Mouse (Mus musculus): ENCODE results near the gene Neurl1a. TPM values are rescaled to one million over a fixed set of nuclear protein-coding genes. Genes with fewer than 3 reads are reported as not detected.

Gene Neurl1a
- total RNA-seq, 2 experiments from 2014 or later, result 11.5 to 15.3 TPM

- DNase-seq, result no peak
Measured at GRCm38 (mm10) chr19:47282688-47283215, 104.1 kb downstream of the Neurl1a start.

GRCm38 (mm10) chr19:47285581-47285980, 107.0 kb downstream of the Neurl1a start:
- DNase-seq, result no peak

- no peak for DNase-seq
Measured at GRCm38 (mm10) chr19:47286886-47287450, 108.3 kb downstream of the Neurl1a start.

GRCm38 (mm10) chr19:47291307-47292080, 112.9 kb downstream of the Neurl1a start:
- no peak for DNase-seq

- no peak for DNase-seq
Measured at GRCm38 (mm10) chr19:47292451-47292951, 113.9 kb downstream of the Neurl1a start.

- no peak for DNase-seq
Measured at GRCm38 (mm10) chr19:47298100-47298499, 119.5 kb downstream of the Neurl1a start.

- no peak for DNase-seq
Measured at GRCm38 (mm10) chr19:47301303-47302190, 122.9 kb downstream of the Neurl1a start.

GRCm38 (mm10) chr19:47302191-47302852, 123.7 kb downstream of the Neurl1a start:
- DNase-seq, result peak in 1 of 2 experiments; percentile 73

- no peak for DNase-seq
Measured at GRCm38 (mm10) chr19:47303128-47303527, 124.5 kb downstream of the Neurl1a start.

GRCm38 (mm10) chr19:47304170-47304745, 125.6 kb downstream of the Neurl1a start:
- peak in 1 of 2 experiments; percentile 53 for DNase-seq

- no peak for DNase-seq
Measured at GRCm38 (mm10) chr19:47305401-47305800, 126.8 kb downstream of the Neurl1a start.

GRCm38 (mm10) chr19:47306128-47306916, 127.7 kb downstream of the Neurl1a start:
- DNase-seq, result peak in 1 of 2 experiments; percentile 58

- DNase-seq, result no peak
Measured at GRCm38 (mm10) chr19:47306917-47307315, 128.3 kb downstream of the Neurl1a start.

Small RNA genes within 50 kb of the gene (microRNA-seq; reads per million reads assigned to microRNA genes)
- not detected for gene Mir6995

Other genes with a start within 250 kb of the Neurl1a start
- 1 to 10 TPM; 4.0 to 5.9 TPM for gene Ina, start 164.1 kb upstream of the Neurl1a start, total RNA-seq (2021)
- gene Nt5c2, start 163.7 kb upstream of the Neurl1a start, total RNA-seq (2021), result 10 to 100 TPM; 63.2 to 65.2 TPM
- gene Pcgf6, start 127.9 kb upstream of the Neurl1a start, total RNA-seq (2021), result 10 to 100 TPM in 1 of 2 experiments, 1 to 10 TPM in 1; 9.1 to 11.9 TPM
- 1 to 10 TPM; 4.1 to 4.2 TPM for gene Taf5, start 111.1 kb upstream of the Neurl1a start, total RNA-seq (2021)
- 100 to 1,000 TPM; 712 to 723 TPM for gene Usmg5, start 88.2 kb upstream of the Neurl1a start, total RNA-seq (2021)
- gene Pdcd11, start 88.1 kb upstream of the Neurl1a start, total RNA-seq (2021), result 10 to 100 TPM; 22.1 to 27.9 TPM
- gene Calhm2, start 40.5 kb upstream of the Neurl1a start, total RNA-seq (2021), result 1 to 10 TPM; 3.6 to 4.4 TPM
- not detected for gene Calhm1, start 34.6 kb upstream of the Neurl1a start, total RNA-seq (2021)
- gene Calhm3, start 21.1 kb upstream of the Neurl1a start, total RNA-seq (2021), result not detected